Mouse (Mus musculus): Measurements from ENCODE around the gene Krtap29-1. TPM values are rescaled to one million over a fixed set of nuclear protein-coding genes. Genes with fewer than 3 reads are reported as not detected.

The Krtap29-1 gene
- polyA plus RNA-seq, 1 experiment = not detected

DNA sequence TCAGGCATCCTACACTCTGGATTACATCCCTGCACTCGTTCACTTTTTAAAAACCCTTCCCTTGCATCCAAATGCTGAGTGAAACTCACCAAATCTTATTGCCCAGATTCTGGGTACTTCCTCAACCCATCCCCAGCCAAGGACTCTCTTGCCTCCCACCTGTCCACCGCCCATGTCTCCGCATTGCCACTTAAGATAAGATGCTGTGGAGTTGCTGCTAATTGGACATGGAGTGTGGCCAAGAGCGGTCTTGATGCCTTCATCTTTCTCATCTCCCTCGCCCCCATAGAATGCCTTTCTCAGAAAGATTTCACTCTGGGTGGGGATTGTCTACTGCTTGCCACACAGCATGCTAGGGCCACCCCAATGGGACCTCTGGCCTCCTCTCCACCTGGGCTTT lies 29.5 kb upstream of the Krtap29-1 start:
- H3K36me3 ChIP-seq (ENCODE audit: control insufficient read depth, insufficient read depth, low read length, poor library complexity, severe bottlenecking) = no peaks in the 10 kb centered on the region
- no peak overlapping the region for H3K27ac ChIP-seq (ENCODE audit: insufficient read depth, low read length)
- no peaks in the 10 kb centered on the region for H3K27me3 ChIP-seq (ENCODE audit: control insufficient read depth, insufficient read depth, low read length, poor library complexity, severe bottlenecking)
- TF ChIP-seq POLR2A (IDR thresholded peaks at IDR 0.05; ENCODE audit: insufficient read depth, low read length) (no peak), EP300 (IDR thresholded peaks at IDR 0.05; ENCODE audit: insufficient read depth, low read depth, low read length) (no peak)
- no peaks in the 10 kb centered on the region for H3K4me1 ChIP-seq (ENCODE audit: control insufficient read depth, insufficient read depth, low read length)
- H3K9ac ChIP-seq (ENCODE audit: low read depth, poor library complexity, severe bottlenecking) = no peak overlapping the region
- H3K9me3 ChIP-seq (replicated peaks; ENCODE audit: control insufficient read depth, insufficient read depth, low read length, poor library complexity, severe bottlenecking) = no peaks in the 10 kb centered on the region
- H3K4me3 ChIP-seq (ENCODE audit: low read depth, low read length) = no peak overlapping the region

GRCm38 (mm10) chr11:100006624-100007023 lies 27.8 kb upstream of the Krtap29-1 start:
- Histone ChIP-seq H3K9ac (ENCODE audit: low read depth, poor library complexity, severe bottlenecking) (no peak overlapping the region), H3K4me1 (ENCODE audit: control insufficient read depth, insufficient read depth, low read length) (no peaks in the 10 kb centered on the region), H3K36me3 (ENCODE audit: control insufficient read depth, insufficient read depth, low read length, poor library complexity, severe bottlenecking) (no peaks in the 10 kb centered on the region), H3K27ac (ENCODE audit: insufficient read depth, low read length) (no peak overlapping the region), H3K27me3 (ENCODE audit: control insufficient read depth, insufficient read depth, low read length, poor library complexity, severe bottlenecking) (no peaks in the 10 kb centered on the region), H3K4me3 (ENCODE audit: low read depth, low read length) (no peak overlapping the region), H3K9me3 (replicated peaks; ENCODE audit: control insufficient read depth, insufficient read depth, low read length, poor library complexity, severe bottlenecking) (no peaks in the 10 kb centered on the region)
- peak; percentile 15 for TF ChIP-seq CTCF (IDR thresholded peaks at IDR 0.05; ENCODE audit: low read depth, low read length)
- no peak for TF ChIP-seq EP300 (IDR thresholded peaks at IDR 0.05; ENCODE audit: insufficient read depth, low read depth, low read length)
- no peak for TF ChIP-seq POLR2A (IDR thresholded peaks at IDR 0.05; ENCODE audit: insufficient read depth, low read length)

DNA sequence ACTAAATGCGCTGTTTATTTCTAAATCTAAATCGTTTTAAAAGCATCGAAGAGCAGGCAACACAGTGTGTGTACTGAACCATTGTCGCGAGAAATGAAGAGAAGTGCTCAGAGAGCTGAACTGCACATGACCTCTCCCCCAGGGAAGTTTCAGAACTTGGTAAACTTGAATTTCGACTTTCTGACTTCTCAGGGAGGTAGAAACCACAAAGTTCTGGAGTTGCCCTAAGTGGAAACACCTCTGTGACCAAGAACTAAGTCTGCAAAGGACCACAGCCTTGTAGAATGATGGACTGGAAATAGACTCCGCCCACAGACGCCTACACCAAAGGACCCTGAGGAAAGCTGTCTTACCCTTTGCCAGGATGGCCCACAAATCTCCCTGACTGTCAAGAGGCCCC lies 27.1 kb upstream of the Krtap29-1 start:
- TF ChIP-seq CTCF (IDR thresholded peaks at IDR 0.05; ENCODE audit: low read depth, low read length) (no peak), POLR2A (IDR thresholded peaks at IDR 0.05; ENCODE audit: insufficient read depth, low read length) (no peak), EP300 (IDR thresholded peaks at IDR 0.05; ENCODE audit: insufficient read depth, low read depth, low read length) (no peak)
- no peak overlapping the region for H3K27ac ChIP-seq (ENCODE audit: insufficient read depth, low read length)
- no peaks in the 10 kb centered on the region for H3K9me3 ChIP-seq (replicated peaks; ENCODE audit: control insufficient read depth, insufficient read depth, low read length, poor library complexity, severe bottlenecking)
- H3K4me1 ChIP-seq (ENCODE audit: control insufficient read depth, insufficient read depth, low read length) = no peaks in the 10 kb centered on the region
- H3K4me3 ChIP-seq (ENCODE audit: low read depth, low read length) = no peak overlapping the region
- no peaks in the 10 kb centered on the region for H3K27me3 ChIP-seq (ENCODE audit: control insufficient read depth, insufficient read depth, low read length, poor library complexity, severe bottlenecking)
- H3K9ac ChIP-seq (ENCODE audit: low read depth, poor library complexity, severe bottlenecking) = no peak overlapping the region
- H3K36me3 ChIP-seq (ENCODE audit: control insufficient read depth, insufficient read depth, low read length, poor library complexity, severe bottlenecking) = no peaks in the 10 kb centered on the region

GRCm38 (mm10) chr11:100004846-100005245 lies 26.0 kb upstream of the Krtap29-1 start:
- Histone ChIP-seq H3K9me3 (replicated peaks; ENCODE audit: control insufficient read depth, insufficient read depth, low read length, poor library complexity, severe bottlenecking) (no peaks in the 10 kb centered on the region), H3K9ac (ENCODE audit: low read depth, poor library complexity, severe bottlenecking) (no peak overlapping the region), H3K27me3 (ENCODE audit: control insufficient read depth, insufficient read depth, low read length, poor library complexity, severe bottlenecking) (no peaks in the 10 kb centered on the region), H3K36me3 (ENCODE audit: control insufficient read depth, insufficient read depth, low read length, poor library complexity, severe bottlenecking) (no peaks in the 10 kb centered on the region), H3K4me1 (ENCODE audit: control insufficient read depth, insufficient read depth, low read length) (no peaks in the 10 kb centered on the region), H3K27ac (ENCODE audit: insufficient read depth, low read length) (no peak overlapping the region), H3K4me3 (ENCODE audit: low read depth, low read length) (no peak overlapping the region)
- TF ChIP-seq CTCF (IDR thresholded peaks at IDR 0.05; ENCODE audit: low read depth, low read length) = peak; percentile 60
- no peak for TF ChIP-seq POLR2A (IDR thresholded peaks at IDR 0.05; ENCODE audit: insufficient read depth, low read length)

DNA sequence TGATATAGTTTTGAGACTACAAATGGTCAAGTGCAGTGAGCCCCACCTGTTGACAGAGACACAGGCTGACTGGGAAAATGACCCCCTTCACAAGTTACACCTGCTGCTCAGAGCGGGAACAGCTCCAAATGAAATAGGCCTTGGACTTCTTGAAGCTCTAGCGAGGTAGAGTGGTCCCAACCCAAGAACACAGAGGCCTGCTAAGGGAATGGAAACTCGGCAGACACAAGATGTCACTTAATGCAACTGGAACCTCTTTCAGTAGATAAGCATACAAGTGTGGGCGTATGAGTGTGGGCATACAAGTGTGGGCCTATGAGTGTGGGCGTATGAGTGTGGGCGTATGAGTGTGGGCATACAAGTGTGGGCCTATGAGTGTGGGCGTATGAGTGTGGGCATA lies 20.2 kb upstream of the Krtap29-1 start:
- Histone ChIP-seq H3K27me3 (ENCODE audit: control insufficient read depth, insufficient read depth, low read length, poor library complexity, severe bottlenecking) (no peaks in the 10 kb centered on the region), H3K27ac (ENCODE audit: insufficient read depth, low read length) (no peak overlapping the region), H3K4me1 (ENCODE audit: control insufficient read depth, insufficient read depth, low read length) (no peaks in the 10 kb centered on the region), H3K4me3 (ENCODE audit: low read depth, low read length) (no peak overlapping the region), H3K9me3 (replicated peaks; ENCODE audit: control insufficient read depth, insufficient read depth, low read length, poor library complexity, severe bottlenecking) (no peaks in the 10 kb centered on the region), H3K36me3 (ENCODE audit: control insufficient read depth, insufficient read depth, low read length, poor library complexity, severe bottlenecking) (no peaks in the 10 kb centered on the region), H3K9ac (ENCODE audit: low read depth, poor library complexity, severe bottlenecking) (no peak overlapping the region)
- TF ChIP-seq POLR2A (IDR thresholded peaks at IDR 0.05; ENCODE audit: insufficient read depth, low read length) = no peak
- no peak for TF ChIP-seq EP300 (IDR thresholded peaks at IDR 0.05; ENCODE audit: insufficient read depth, low read depth, low read length)
- no peak for TF ChIP-seq CTCF (IDR thresholded peaks at IDR 0.05; ENCODE audit: low read depth, low read length)

DNA sequence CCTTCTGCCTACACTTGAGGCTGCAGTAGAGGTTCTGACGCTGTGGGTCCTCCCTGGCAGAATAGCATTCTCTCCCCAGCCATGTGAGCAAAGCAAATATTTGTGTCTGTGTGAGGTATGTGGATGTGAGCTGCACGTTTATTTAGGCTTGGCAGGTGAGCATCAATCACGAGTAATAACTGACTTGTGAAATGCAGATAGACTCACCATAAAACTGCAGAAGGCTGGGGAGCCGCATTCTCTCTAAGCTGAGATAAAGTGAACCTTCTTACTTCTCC lies 15.5 kb upstream of the Krtap29-1 start:
- H3K4me3 ChIP-seq (ENCODE audit: low read depth, low read length) = no peak overlapping the region
- TF ChIP-seq POLR2A (IDR thresholded peaks at IDR 0.05; ENCODE audit: insufficient read depth, low read length) (no peak), CTCF (IDR thresholded peaks at IDR 0.05; ENCODE audit: low read depth, low read length) (no peak), EP300 (IDR thresholded peaks at IDR 0.05; ENCODE audit: insufficient read depth, low read depth, low read length) (no peak)
- no peaks in the 10 kb centered on the region for H3K9me3 ChIP-seq (replicated peaks; ENCODE audit: control insufficient read depth, insufficient read depth, low read length, poor library complexity, severe bottlenecking)
- H3K36me3 ChIP-seq (ENCODE audit: control insufficient read depth, insufficient read depth, low read length, poor library complexity, severe bottlenecking) = no peaks in the 10 kb centered on the region
- no peaks in the 10 kb centered on the region for H3K27me3 ChIP-seq (ENCODE audit: control insufficient read depth, insufficient read depth, low read length, poor library complexity, severe bottlenecking)
- no peak overlapping the region for H3K9ac ChIP-seq (ENCODE audit: low read depth, poor library complexity, severe bottlenecking)
- H3K4me1 ChIP-seq (ENCODE audit: control insufficient read depth, insufficient read depth, low read length) = no peaks in the 10 kb centered on the region
- H3K27ac ChIP-seq (ENCODE audit: insufficient read depth, low read length) = no peak overlapping the region

Data from ES-Bruce4 (cell line).